Mouse (Mus musculus): ENCODE results near the gene Grm4.

- no peak for TF ChIP-seq POLR2A (IDR thresholded peaks at IDR 0.05; ENCODE audit: insufficient read depth, low read depth, low read length)
- no peak for TF ChIP-seq CTCF (IDR thresholded peaks at IDR 0.05)
Observed at GRCm38 (mm10) chr17:27521303-27521702, at the start of gene Grm4.

Data from heart, adult 2 months (tissue).